30 mouse cellular contexts compared by ENCODE assay signal in genomic region chr6:81447701-81448100, GRCm38 (mm10).
DNase-seq lines count a peak whose midpoint lies in the region; ATAC-seq and TF ChIP-seq lines count a peak whose summit lies in the region.
"Had no signal": no experiment of that assay in that cellular context is flagged by ENCODE, and none has a peak within 500 bp of the region (broad histone marks: within the 10 kb centered on the region; RNA-seq: fewer than 3 reads in every experiment).

No protein-coding gene starts in this region.

- no peaks in the 10 kb centered on the region for H3K9me3 ChIP-seq in liver, embryonic 12.5 days (replicated peaks)
- peaks cover 12% of the 10 kb centered on the region for H3K9me3 ChIP-seq in CH12.LX (replicated peaks; ENCODE audit: low read length)
- H3K9me3 ChIP-seq: hindbrain, embryonic 12.5 days; limb, embryonic 12.5 days; liver, embryonic 13.5 days; midbrain, embryonic 12.5 days; neural tube, embryonic 12.5 days had no signal

- ATAC-seq in liver, embryonic 12.5 days: no peak
- peak; percentile 91 for ATAC-seq in granulocyte monocyte progenitor cell, adult 5-6 weeks (replicated peaks; ENCODE audit: poor library complexity, severe bottlenecking)
- ATAC-seq: CD4-positive, CD25-positive, alpha-beta regulatory T cell, adult 4 months; forebrain, embryonic 16.5 days; hindbrain, postnatal 0 days; intestine, embryonic 16.5 days had no signal

- no peaks in the 10 kb centered on the region for H3K4me1 ChIP-seq in liver, adult 2 months (ENCODE audit: control insufficient read depth, insufficient read depth, low read length)
- H3K4me1 ChIP-seq in liver, embryonic 12.5 days: no peaks in the 10 kb centered on the region
- H3K4me1 ChIP-seq in CH12.LX (ENCODE audit: control insufficient read depth in 1 of 2, insufficient read depth in 2 of 2): peaks cover 0 to 13% of the 10 kb centered on the region in 2 experiments; a peak in 2 of 4 replicates
- H3K4me1 ChIP-seq: hindbrain, embryonic 12.5 days; limb, embryonic 12.5 days; liver, embryonic 13.5 days; megakaryocyte, embryonic 14.5 days; midbrain, embryonic 12.5 days; neural tube, embryonic 12.5 days had no signal

- H3K27ac ChIP-seq in liver, adult 2 months (replicated peaks; ENCODE audit: insufficient read depth, low read depth, low read length): no peak overlapping the region
- H3K27ac ChIP-seq in liver, embryonic 12.5 days: no peak overlapping the region
- H3K27ac ChIP-seq in CH12.LX (ENCODE audit: insufficient read depth, low read depth): no peak overlapping the region
- H3K27ac ChIP-seq: hindbrain, embryonic 12.5 days; hindbrain, postnatal 0 days; kidney, postnatal 0 days; left cerebral cortex, adult 2 months; limb, embryonic 12.5 days; liver, embryonic 13.5 days; midbrain, embryonic 12.5 days; neural tube, embryonic 12.5 days had no signal

- intact Hi-C loops in heart, postnatal 14 days (cut with DNase I): no loop called here

- H3K36me3 ChIP-seq in liver, adult 2 months (ENCODE audit: control insufficient read depth, insufficient read depth, low read length): no peaks in the 10 kb centered on the region
- H3K36me3 ChIP-seq in liver, embryonic 12.5 days: no peaks in the 10 kb centered on the region
- H3K36me3 ChIP-seq in CH12.LX (replicated peaks in 1 of 2; ENCODE audit: control insufficient read depth in 1 of 2, insufficient read depth in 1 of 2, low read length in 1 of 2): no peaks in the 10 kb centered on the region
- H3K36me3 ChIP-seq in splenic B cell, adult 2 months (ENCODE audit: control insufficient read depth, insufficient read depth, low read length, poor library complexity, severe bottlenecking): no peaks in the 10 kb centered on the region
- H3K36me3 ChIP-seq: hindbrain, embryonic 12.5 days; limb, embryonic 12.5 days; liver, embryonic 13.5 days; midbrain, embryonic 12.5 days; neural tube, embryonic 12.5 days had no signal

- dilution Hi-C loops in CH12.LX (cut with MboI; ENCODE audit: extremely low pct_ligation_motif_present, extremely low pct_unique_long_range_greater_than_20kb, low sequenced_read_pairs): no loop called here

- H3K27me3 ChIP-seq in liver, adult 2 months (ENCODE audit: control insufficient read depth, insufficient read depth, low read length): no peaks in the 10 kb centered on the region
- H3K27me3 ChIP-seq in liver, embryonic 12.5 days (replicated peaks): no peaks in the 10 kb centered on the region
- no peaks in the 10 kb centered on the region for H3K27me3 ChIP-seq in CH12.LX (replicated peaks)
- no peaks in the 10 kb centered on the region for H3K27me3 ChIP-seq in splenic B cell, adult 2 months (ENCODE audit: control insufficient read depth, insufficient read depth, low read length, poor library complexity, severe bottlenecking)
- H3K27me3 ChIP-seq: hindbrain, embryonic 12.5 days; limb, embryonic 12.5 days; liver, embryonic 13.5 days; megakaryocyte, embryonic 14.5 days; midbrain, embryonic 12.5 days; neural tube, embryonic 12.5 days had no signal

- H3K4me3 ChIP-seq in liver, adult 2 months (ENCODE audit: insufficient read depth, low read depth, low read length): no peak overlapping the region
- H3K4me3 ChIP-seq in liver, embryonic 12.5 days: no peak overlapping the region
- no peak overlapping the region for H3K4me3 ChIP-seq in CH12.LX (replicated peaks in 1 of 3; ENCODE audit: low read depth in 2 of 3, low read length in 2 of 3, poor library complexity in 1 of 3)
- H3K4me3 ChIP-seq: erythroblast, embryonic 14.5 days; hindbrain, embryonic 12.5 days; left cerebral cortex, adult 2 months; limb, embryonic 12.5 days; liver, embryonic 13.5 days; megakaryocyte, embryonic 14.5 days; midbrain, embryonic 12.5 days; myocyte; neural tube, embryonic 12.5 days had no signal

- peak; percentile 34 for DNase-seq in liver, adult 2 months (ENCODE audit: extremely low read depth, low read depth, low spot score)
- peak; percentile 63 for DNase-seq in CH12.LX (ENCODE audit: extremely low read depth)
- peak; percentile 41 for DNase-seq in splenic B cell, adult 2 months (ENCODE audit: low read depth, low spot score)
- DNase-seq in T-cell, adult 2 months (ENCODE audit: low spot score): no peak
- no peak for DNase-seq in heart, postnatal 14 days
- DNase-seq: adrenal gland, adult 8-10 months; cerebellum, adult 11-12 months; cerebellum, adult 9-11 months; gastrocnemius, postnatal 10 days; kidney, adult 8-10 months; kidney, postnatal 4 days; liver, embryonic 13.5 days; lung, adult 2 months; lung, postnatal 10 days; thymus, postnatal 14 days had no signal

- no peak for TF ChIP-seq RAD21 in CH12.LX (IDR thresholded peaks at IDR 0.05; ENCODE audit: low read depth, low read length)

- TF ChIP-seq EP300 in CH12.LX (IDR thresholded peaks at IDR 0.05; ENCODE audit: low read length): peak; percentile 83

- TF ChIP-seq CTCF in liver, adult 2 months (IDR thresholded peaks at IDR 0.05; ENCODE audit: low read depth, low read length): no peak
- TF ChIP-seq CTCF in CH12.LX (conservative IDR thresholded peaks at IDR 0.05 in 1 of 2, IDR thresholded peaks at IDR 0.05 in 1 of 2; ENCODE audit: low read depth in 2 of 2, low read length in 2 of 2): no peak

- H3K79me2 ChIP-seq in liver, adult 2 months (ENCODE audit: control insufficient read depth, insufficient read depth, low read length): no peaks in the 10 kb centered on the region
- H3K79me2 ChIP-seq in CH12.LX (replicated peaks; ENCODE audit: control insufficient read depth, extremely low read depth, insufficient read depth, poor library complexity, severe bottlenecking): no peaks in the 10 kb centered on the region

- no peak for TF ChIP-seq POLR2A in liver, adult 2 months (IDR thresholded peaks at IDR 0.05; ENCODE audit: extremely low read depth, insufficient read depth, low read length)
- no peak for TF ChIP-seq POLR2A in CH12.LX (IDR thresholded peaks at IDR 0.05; ENCODE audit: low read depth, low read length)

- no peak overlapping the region for H3K9ac ChIP-seq in liver, adult 2 months (ENCODE audit: low read depth, low read length)
- no peak overlapping the region for H3K9ac ChIP-seq in liver, embryonic 12.5 days
- H3K9ac ChIP-seq in CH12.LX (ENCODE audit: insufficient read depth, low read depth): no peak overlapping the region
- H3K9ac ChIP-seq: hindbrain, embryonic 12.5 days; limb, embryonic 12.5 days; liver, embryonic 13.5 days; midbrain, embryonic 12.5 days; neural tube, embryonic 12.5 days had no signal

- no peak overlapping the region for H3K4me2 ChIP-seq in liver, embryonic 12.5 days
- H3K4me2 ChIP-seq in CH12.LX (ENCODE audit: insufficient read depth, low read depth, poor library complexity, severe bottlenecking): no peak overlapping the region
- H3K4me2 ChIP-seq: hindbrain, embryonic 12.5 days; limb, embryonic 12.5 days; liver, embryonic 13.5 days; midbrain, embryonic 12.5 days; neural tube, embryonic 12.5 days had no signal

- in situ Hi-C loops in CH12.LX (cut with MboI; ENCODE audit: low pct_ligation_motif_present, low pct_unique_long_range_greater_than_20kb, low sequenced_read_pairs): no loop called here

- WGBS in liver, adult 2 months: 85% methylated on average over 6 of the region's 6 CpGs
- WGBS in liver, embryonic 12.5 days (ENCODE audit: insufficient replicate concordance): 76% methylated on average over 6 of the region's 6 CpGs

TF ChIP-seq in CH12.LX, 34 proteins besides CTCF, POLR2A, EP300 and RAD21:
- TF ChIP-seq MEF2A (IDR thresholded peaks at IDR 0.05; ENCODE audit: borderline replicate concordance, low read depth, low read length) (peak; percentile 85), IRF4 (IDR thresholded peaks at IDR 0.05; ENCODE audit: low read depth, low read length) (peak; percentile 91), E2F4 (IDR thresholded peaks at IDR 0.05; ENCODE audit: insufficient replicate concordance, low read depth, low read length) (no peak)

Comparison
In these comparisons a context has a peak if more than half of its experiments do, and no peak if none do; other contexts are left out.
1. DNase-seq: peak in liver, adult 2 months (single experiment), CH12.LX (single experiment) and splenic B cell, adult 2 months (single experiment); none in T-cell, adult 2 months (single experiment) and heart, postnatal 14 days (0 of 2).